ENCODE assay signal across 26 mouse cellular contexts in genomic region chr9:85734821-85735220, GRCm38 (mm10). TPM values are rescaled to one million over a fixed set of nuclear protein-coding genes. Genes with fewer than 3 reads are reported as not detected.
DNase-seq lines count a peak whose midpoint lies in the region; ATAC-seq and TF ChIP-seq lines count a peak whose summit lies in the region.
"Had no signal": no experiment of that assay in that cellular context is flagged by ENCODE, and none has a peak within 500 bp of the region (broad histone marks: within the 10 kb centered on the region; RNA-seq: fewer than 3 reads in every experiment).

No protein-coding gene starts in this region.

- no peak overlapping the region for H3K4me3 ChIP-seq in intestine, embryonic 15.5 days (replicated peaks)
- no peak overlapping the region for H3K4me3 ChIP-seq in intestine, postnatal 0 days (ENCODE audit: low read depth, low read length)
- H3K4me3 ChIP-seq in lung, embryonic 16.5 days (ENCODE audit: low read length): no peak overlapping the region
- no peak overlapping the region for H3K4me3 ChIP-seq in stomach, embryonic 16.5 days (replicated peaks; ENCODE audit: low read length)
- H3K4me3 ChIP-seq: forebrain, embryonic 10.5 days; forebrain, embryonic 13.5 days; heart, adult 2 months; heart, embryonic 10.5 days; heart, embryonic 13.5 days; hindbrain, embryonic 12.5 days; hindbrain, embryonic 15.5 days had no signal

- WGBS in intestine, embryonic 15.5 days: 66% methylated on average over 4 of the region's 4 CpGs
- 51% methylated on average over 4 of the region's 4 CpGs for WGBS in intestine, postnatal 0 days
- 58% methylated on average over 4 of the region's 4 CpGs for WGBS in lung, embryonic 16.5 days
- WGBS in stomach, embryonic 16.5 days: 65% methylated on average over 4 of the region's 4 CpGs

- H3K27me3 ChIP-seq in intestine, embryonic 15.5 days (replicated peaks): no peaks in the 10 kb centered on the region
- H3K27me3 ChIP-seq in intestine, postnatal 0 days (replicated peaks; ENCODE audit: control insufficient read depth, insufficient read depth, low read length): no peaks in the 10 kb centered on the region
- no peaks in the 10 kb centered on the region for H3K27me3 ChIP-seq in lung, embryonic 16.5 days (ENCODE audit: control insufficient read depth, insufficient read depth, low read depth, low read length)
- no peaks in the 10 kb centered on the region for H3K27me3 ChIP-seq in stomach, embryonic 16.5 days (ENCODE audit: control insufficient read depth, insufficient read depth, low read length)
- H3K27me3 ChIP-seq: CH12.LX; forebrain, embryonic 13.5 days; heart, embryonic 13.5 days; hindbrain, embryonic 12.5 days; hindbrain, embryonic 15.5 days; Patski had no signal

- no peak overlapping the region for H3K9ac ChIP-seq in intestine, embryonic 15.5 days
- no peak overlapping the region for H3K9ac ChIP-seq in intestine, postnatal 0 days (ENCODE audit: low read depth, low read length)
- H3K9ac ChIP-seq in lung, embryonic 16.5 days (ENCODE audit: low read length): no peak overlapping the region
- H3K9ac ChIP-seq in stomach, embryonic 16.5 days (ENCODE audit: low read length): no peak overlapping the region
- H3K9ac ChIP-seq: forebrain, embryonic 13.5 days; heart, embryonic 13.5 days; hindbrain, embryonic 12.5 days; hindbrain, embryonic 15.5 days had no signal

- no peak overlapping the region for H3K4me2 ChIP-seq in intestine, embryonic 15.5 days (replicated peaks)
- H3K4me2 ChIP-seq in intestine, postnatal 0 days (replicated peaks; ENCODE audit: low read depth): no peak overlapping the region
- H3K4me2 ChIP-seq in lung, embryonic 16.5 days (ENCODE audit: low read depth, low read length): no peak overlapping the region
- H3K4me2 ChIP-seq in stomach, embryonic 16.5 days (ENCODE audit: low read depth, low read length): no peak overlapping the region
- H3K4me2 ChIP-seq: forebrain, embryonic 13.5 days; heart, embryonic 13.5 days; hindbrain, embryonic 12.5 days; hindbrain, embryonic 15.5 days had no signal

- TF ChIP-seq CTCF in intestine, postnatal 0 days (IDR thresholded peaks at IDR 0.05; ENCODE audit: low read depth): no peak

- no peak overlapping the region for H3K27ac ChIP-seq in intestine, embryonic 15.5 days
- H3K27ac ChIP-seq in intestine, postnatal 0 days (ENCODE audit: low read depth, low read length): no peak overlapping the region
- no peak overlapping the region for H3K27ac ChIP-seq in lung, embryonic 16.5 days (ENCODE audit: low read length)
- H3K27ac ChIP-seq in stomach, embryonic 16.5 days (ENCODE audit: low read length): no peak overlapping the region
- H3K27ac ChIP-seq: forebrain, embryonic 10.5 days; forebrain, embryonic 13.5 days; heart, adult 2 months; heart, embryonic 10.5 days; heart, embryonic 13.5 days; hindbrain, embryonic 12.5 days; hindbrain, embryonic 15.5 days had no signal

- no peaks in the 10 kb centered on the region for H3K9me3 ChIP-seq in intestine, embryonic 15.5 days
- no peaks in the 10 kb centered on the region for H3K9me3 ChIP-seq in intestine, postnatal 0 days (ENCODE audit: control insufficient read depth)
- no peaks in the 10 kb centered on the region for H3K9me3 ChIP-seq in lung, embryonic 16.5 days (ENCODE audit: control insufficient read depth, low read length)
- no peaks in the 10 kb centered on the region for H3K9me3 ChIP-seq in stomach, embryonic 16.5 days (replicated peaks; ENCODE audit: control insufficient read depth, low read length)
- H3K9me3 ChIP-seq: forebrain, embryonic 10.5 days; forebrain, embryonic 13.5 days; G1E; heart, embryonic 10.5 days; heart, embryonic 13.5 days; hindbrain, embryonic 12.5 days; hindbrain, embryonic 15.5 days had no signal

- H3K36me3 ChIP-seq in intestine, embryonic 15.5 days: peaks cover 19% of the 10 kb centered on the region
- H3K36me3 ChIP-seq in intestine, postnatal 0 days (ENCODE audit: control insufficient read depth, insufficient read depth): peaks cover 46% of the 10 kb centered on the region
- peaks cover 25% of the 10 kb centered on the region for H3K36me3 ChIP-seq in lung, embryonic 16.5 days (ENCODE audit: control insufficient read depth, insufficient read depth, low read length)
- H3K36me3 ChIP-seq in stomach, embryonic 16.5 days (ENCODE audit: control insufficient read depth, insufficient read depth, low read length): peaks cover 14% of the 10 kb centered on the region

- no peaks in the 10 kb centered on the region for H3K4me1 ChIP-seq in intestine, embryonic 15.5 days (replicated peaks)
- no peaks in the 10 kb centered on the region for H3K4me1 ChIP-seq in intestine, postnatal 0 days (replicated peaks; ENCODE audit: control insufficient read depth, insufficient read depth, low read length)
- H3K4me1 ChIP-seq in lung, embryonic 16.5 days (replicated peaks; ENCODE audit: control insufficient read depth, insufficient read depth, low read length): peaks cover 5% of the 10 kb centered on the region; the same call in 1 of the 2 replicates
- peaks cover 4% of the 10 kb centered on the region; the same call in 1 of the 2 replicates for H3K4me1 ChIP-seq in stomach, embryonic 16.5 days (ENCODE audit: control insufficient read depth, insufficient read depth, low read length)
- H3K4me1 ChIP-seq: forebrain, embryonic 10.5 days; forebrain, embryonic 13.5 days; heart, embryonic 10.5 days; heart, embryonic 13.5 days; hindbrain, embryonic 12.5 days; hindbrain, embryonic 15.5 days had no signal

- ATAC-seq in intestine, embryonic 15.5 days: peak; percentile 31; the same call in 1 of the 2 replicates
- ATAC-seq in intestine, postnatal 0 days: no peak
- ATAC-seq in lung, embryonic 16.5 days (ENCODE audit: low read depth): peak; percentile 64
- peak; percentile 47; the same call in 1 of the 2 replicates for ATAC-seq in stomach, embryonic 16.5 days (ENCODE audit: insufficient read depth, low FRiP score)
- ATAC-seq: forebrain, embryonic 13.5 days; forebrain, embryonic 16.5 days; Patski had no signal

- DNase-seq in lung, postnatal 25 days (ENCODE audit: low spot score): no peak
- DNase-seq in heart, postnatal 4 days: no peak
- DNase-seq: adrenal gland, postnatal 10 days; adrenal gland, postnatal 36 days; B cell, adult 2 months; cerebellum, adult 18-20 months; cerebellum, adult 9-10 months; cerebellum, postnatal 14 days; gastrocnemius, postnatal 10 days; gastrocnemius, postnatal 36 days; heart, adult 2 months; heart, postnatal 14 days had no signal

RNA-seq across cellular contexts. Expression of gene Ibtk, which starts 14.3 kb away (rescaled TPM):
- polyA plus RNA-seq in intestine, embryonic 15.5 days (2015; fragmentation: Nextera tagmentation; extraction: Ambion mirVana): 27.8 and 29.4 TPM in 2 replicates
- polyA plus RNA-seq in intestine, postnatal 0 days (2015; fragmentation: Nextera tagmentation; extraction: Ambion mirVana): 8.9 and 9.9 TPM in 2 replicates
- 26.9 and 28.9 TPM in 2 replicates for polyA plus RNA-seq in lung, embryonic 16.5 days (2015; fragmentation: Nextera tagmentation; extraction: Ambion mirVana)
- polyA plus RNA-seq in stomach, embryonic 16.5 days (2015; fragmentation: Nextera tagmentation; extraction: Ambion mirVana): 31.5 and 33.6 TPM in 2 replicates
- 10 to 100 TPM; 38.2 to 38.7 TPM for total RNA-seq in heart, postnatal 4 days (2021)
